Mouse (Mus musculus): ENCODE data around the gene Zfp358.

Zfp358 gene

GRCm38 (mm10) chr8:3492901-3493844, at the start of gene Zfp358:
TSS of gene Zfp358 (plus strand) at chr8:3493138.
- DNase-seq (ENCODE audit: extremely low spot score): peak; percentile 92

- DNase-seq (ENCODE audit: extremely low spot score): no peak
Measured at GRCm38 (mm10) chr8:3449226-3449625, 43.7 kb upstream of the Zfp358 start.

- peak; percentile 42 for DNase-seq (ENCODE audit: extremely low spot score)
Measured at GRCm38 (mm10) chr8:3450670-3451069, 42.3 kb upstream of the Zfp358 start.

- no peak for DNase-seq (ENCODE audit: extremely low spot score)
Measured at GRCm38 (mm10) chr8:3451992-3452391, 40.9 kb upstream of the Zfp358 start.

GRCm38 (mm10) chr8:3463248-3463647, 29.7 kb upstream of the Zfp358 start:
- no peak for DNase-seq (ENCODE audit: extremely low spot score)

GRCm38 (mm10) chr8:3464309-3464708, 28.6 kb upstream of the Zfp358 start:
- DNase-seq (ENCODE audit: extremely low spot score): peak; percentile 43

GRCm38 (mm10) chr8:3467006-3467885, 25.7 kb upstream of the Zfp358 start, which contains the start of gene Pex11g:
TSS of gene Pex11g (minus strand) at chr8:3467680.
- DNase-seq (ENCODE audit: extremely low spot score): peak; percentile 98

- DNase-seq (ENCODE audit: extremely low spot score): peak; percentile 37
Measured at GRCm38 (mm10) chr8:3467886-3468545, 24.9 kb upstream of the Zfp358 start.

- no peak for DNase-seq (ENCODE audit: extremely low spot score)
Measured at GRCm38 (mm10) chr8:3468838-3469237, 24.1 kb upstream of the Zfp358 start.

- no peak for DNase-seq (ENCODE audit: extremely low spot score)
Measured at GRCm38 (mm10) chr8:3470562-3470961, 22.4 kb upstream of the Zfp358 start, which contains the start of gene Tex45. TSS of gene Tex45 (plus strand) at chr8:3470862.

- no peak for DNase-seq (ENCODE audit: extremely low spot score)
Measured at GRCm38 (mm10) chr8:3475715-3476429, 17.1 kb upstream of the Zfp358 start.

GRCm38 (mm10) chr8:3480221-3480785, 12.6 kb upstream of the Zfp358 start:
- no peak for DNase-seq (ENCODE audit: extremely low spot score)

- no peak for DNase-seq (ENCODE audit: extremely low spot score)
Measured at GRCm38 (mm10) chr8:3481605-3482004, 11.3 kb upstream of the Zfp358 start.

- DNase-seq (ENCODE audit: extremely low spot score): no peak
Measured at GRCm38 (mm10) chr8:3482240-3482740, 10.6 kb upstream of the Zfp358 start.

GRCm38 (mm10) chr8:3483546-3483945, 9.4 kb upstream of the Zfp358 start:
- no peak for DNase-seq (ENCODE audit: extremely low spot score)

GRCm38 (mm10) chr8:3485192-3485591, 7.7 kb upstream of the Zfp358 start:
- DNase-seq (ENCODE audit: extremely low spot score): no peak

GRCm38 (mm10) chr8:3493845-3494208, 889 bp downstream of the Zfp358 start:
- peak; percentile 33 for DNase-seq (ENCODE audit: extremely low spot score)

GRCm38 (mm10) chr8:3495578-3496427, 2.9 kb downstream of the Zfp358 start:
- no peak for DNase-seq (ENCODE audit: extremely low spot score)

- DNase-seq (ENCODE audit: extremely low spot score): no peak
Measured at GRCm38 (mm10) chr8:3496428-3496748, 3.5 kb downstream of the Zfp358 start.

- no peak for DNase-seq (ENCODE audit: extremely low spot score)
Measured at GRCm38 (mm10) chr8:3498583-3498982, 5.6 kb downstream of the Zfp358 start.
